Mouse (Mus musculus) forebrain, embryonic 11.5 days (tissue): Measurements from ENCODE around the gene Txnrd3. TPM values are rescaled to one million over a fixed set of nuclear protein-coding genes. Genes with fewer than 3 reads are reported as not detected.
A peak's percentile ranks its signal among the peaks of the same experiment; 100 is the strongest.

ENCODE experiments used
- ATAC-seq: fragments of 200-750 bp; cut with Nextera tagmentation; replicated peaks from 2 replicates; pipeline ENCODE4 v1.8.0; 2017; ENCODE audit warnings: moderate TSS enrichment; ENCODE audit not compliant: low FRiP score
- DNase-seq: peaks from one replicate; pipeline ENCODE4 v3.0.0-alpha.2; 2017; ENCODE audit warnings: low spot score
- H3K27ac ChIP-seq: fragments of 300-500 bp; sonication (generic); 2 replicates; pipeline ENCODE4 v1.5.1; 2014; ENCODE audit warnings: low read depth, low read length
- H3K27me3 ChIP-seq: fragments of 300-500 bp; sonication (generic); 2 replicates; pipeline ENCODE4 v1.6.1; 2014; ENCODE audit warnings: mild to moderate bottlenecking, low read length, mixed read lengths; ENCODE audit not compliant: control insufficient read depth, insufficient read depth
- H3K36me3 ChIP-seq: fragments of 300-500 bp; sonication (generic); 2 replicates; pipeline ENCODE4 v1.6.1; 2014; ENCODE audit warnings: mild to moderate bottlenecking, low read length, moderate library complexity, mixed read lengths; ENCODE audit not compliant: control insufficient read depth, insufficient read depth
- H3K4me1 ChIP-seq: fragments of 300-500 bp; sonication (generic); replicated peaks from 2 replicates; pipeline ENCODE4 v1.6.1; 2014; ENCODE audit warnings: low read length, mixed read lengths; ENCODE audit not compliant: control insufficient read depth, insufficient read depth
- H3K4me2 ChIP-seq: fragments of 300-500 bp; sonication (generic); 2 replicates; pipeline ENCODE4 v1.6.1; 2014; ENCODE audit warnings: low read depth, mild to moderate bottlenecking, low read length, moderate library complexity, mixed read lengths; ENCODE audit not compliant: severe bottlenecking
- H3K4me3 ChIP-seq: fragments of 300-500 bp; sonication (generic); 2 replicates; pipeline ENCODE4 v1.5.1; 2014; ENCODE audit warnings: low read depth, low read length
- H3K9ac ChIP-seq: fragments of 300-500 bp; sonication (generic); 2 replicates; pipeline ENCODE4 v1.6.1; 2014; ENCODE audit warnings: low read length
- H3K9me3 ChIP-seq: fragments of 300-500 bp; sonication (generic); 2 replicates; pipeline ENCODE4 v1.6.1; 2016; ENCODE audit warnings: low read length, mixed read lengths; ENCODE audit not compliant: control insufficient read depth
- WGBS: fragments of 180-500 bp; shearing (Covaris S2); extraction: QIAGEN DNeasy Blood & Tissue Kit; methylation state at CpG from one replicate; pipeline ENCODE4 v1.1.7; 2014; 5-methylcytosine and 5-hydroxymethylcytosine counted together
- polyA plus RNA-seq: library from polyadenylated mRNA; unstranded; fragments of >200 nt; fragmentation: Nextera tagmentation; extraction: Ambion mirVana; gene quantifications from 2 replicates; pipeline ENCODE4 v1.2.1, GENCODE M21; 2014

The Txnrd3 gene
- 8.6 and 9.9 TPM in 2 replicates for polyA plus RNA-seq

DNA sequence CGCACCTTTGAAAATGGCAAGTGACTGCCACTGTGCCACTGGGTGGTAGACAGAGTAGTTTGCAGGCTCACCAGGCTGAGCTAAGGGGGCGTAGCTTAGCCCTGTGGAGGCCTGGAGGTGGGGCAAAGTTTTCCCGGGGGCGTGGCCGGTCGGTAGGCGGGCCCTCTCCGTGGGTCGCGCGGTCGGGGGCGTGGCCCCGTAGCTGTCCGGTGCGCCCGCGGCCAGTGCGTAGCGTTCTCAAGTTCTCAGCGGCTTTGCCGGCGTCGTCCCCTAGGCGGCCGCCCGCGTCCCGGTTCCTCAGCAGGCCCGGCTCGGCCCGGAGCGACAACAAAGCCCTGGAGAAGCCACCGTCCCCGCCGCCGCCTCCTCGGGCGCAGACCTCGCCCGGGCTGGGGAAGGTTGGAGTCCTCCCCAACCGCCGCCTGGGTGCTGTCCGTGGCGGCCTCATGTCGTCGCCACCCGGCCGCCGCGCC lies at the start of gene Txnrd3:
TSS of gene Txnrd3 (plus strand) at position 191 of the 473 bp plus-strand sequence.
- H3K9me3 ChIP-seq: no peaks in the 10 kb centered on the region
- DNase-seq (peak; percentile 96), ATAC-seq (peak; percentile 92)
- under 1% methylated on average over 51 of the region's 51 CpGs for WGBS
- H3K27me3 ChIP-seq: no peaks in the 10 kb centered on the region
- H3K4me1 ChIP-seq: 0 out of 2 replicates have a peak, but pooled peaks cover 3% of the 10 kb centered on the region
- peak within 1 kb of the TSS; percentile 76 for H3K27ac ChIP-seq
- peak within 1 kb of the TSS; percentile 86 for H3K4me2 ChIP-seq
- peak within 1 kb of the TSS; percentile 59 for H3K9ac ChIP-seq
- H3K4me3 ChIP-seq: peak within 1 kb of the TSS; percentile 63
- H3K36me3 ChIP-seq: no peaks in the 10 kb centered on the region

DNA sequence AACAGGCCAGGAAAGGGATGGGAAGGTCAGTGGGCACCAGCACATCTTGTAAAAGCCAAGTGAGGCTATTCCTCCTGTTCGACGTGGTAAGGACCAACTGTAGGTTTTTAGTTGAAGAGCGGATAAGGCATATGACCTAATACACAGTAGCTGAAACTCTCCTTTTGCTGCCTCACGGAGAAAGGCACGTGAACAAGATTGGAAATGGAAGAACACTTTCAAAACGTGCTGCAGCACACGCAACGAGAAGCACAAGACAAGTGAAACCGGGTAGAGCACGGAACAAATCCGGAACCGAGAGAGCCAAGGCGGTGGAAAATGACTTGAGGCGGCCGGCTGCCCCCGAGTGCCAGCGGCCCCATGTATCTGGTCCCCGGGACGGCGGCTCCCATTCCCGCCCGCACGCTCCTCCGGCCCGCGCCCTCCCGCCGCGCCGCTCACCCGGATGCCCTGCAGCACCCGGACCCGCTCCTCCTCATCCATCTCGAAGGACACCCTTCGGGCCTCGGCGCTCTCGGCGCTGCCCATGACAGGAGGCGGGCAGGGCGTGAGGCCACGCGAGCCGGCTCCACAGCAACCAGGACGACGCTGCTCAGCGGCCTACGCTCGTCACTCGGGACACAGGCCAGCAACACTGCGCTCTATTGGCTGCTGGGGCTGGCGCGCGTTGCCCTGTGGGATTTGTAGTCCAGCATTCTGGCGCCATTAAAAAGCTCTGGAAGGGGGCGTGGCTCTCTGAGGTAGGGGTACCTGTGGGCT lies 48.6 kb upstream of the Txnrd3 start, which contains the start of gene Chchd6:
TSS of gene Chchd6 (minus strand) at position 635 of the 759 bp plus-strand sequence.
- H3K36me3 ChIP-seq: no peaks in the 10 kb centered on the region
- ATAC-seq: peak; percentile 100
- H3K27me3 ChIP-seq: no peaks in the 10 kb centered on the region
- peaks cover 3% of the 10 kb centered on the region; the same call in 1 of the 2 replicates for H3K9me3 ChIP-seq
- H3K4me1 ChIP-seq: no peaks in the 10 kb centered on the region
- DNase-seq: peak; percentile 97
- under 1% methylated on average over 56 of the region's 56 CpGs for WGBS
- H3K4me3 ChIP-seq: peak within 1 kb of the TSS; percentile 49
- H3K4me2 ChIP-seq: peak within 1 kb of the TSS; percentile 63
- peak within 1 kb of the TSS; percentile 58 for H3K9ac ChIP-seq
- H3K27ac ChIP-seq: no peak within 1 kb of the TSS

DNA sequence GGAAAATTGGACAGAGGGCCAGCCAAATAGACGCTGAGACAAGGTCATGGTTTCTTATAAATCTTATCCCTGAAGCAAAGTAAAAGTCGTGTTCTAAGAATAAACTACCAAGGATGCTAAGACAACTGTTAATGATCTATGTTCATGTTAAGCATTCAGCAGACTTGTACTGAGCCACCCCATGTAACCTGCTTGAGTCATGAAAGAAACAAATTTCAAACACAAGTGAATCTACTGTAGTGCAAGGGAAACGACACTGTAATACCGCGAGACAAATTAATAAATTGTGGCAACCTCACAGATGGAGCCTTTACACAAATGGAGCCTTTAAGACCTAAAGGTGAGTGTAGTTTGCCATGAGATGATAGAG lies 48.0 kb upstream of the Txnrd3 start:
- Histone ChIP-seq H3K27ac (no peak overlapping the region), H3K27me3 (no peaks in the 10 kb centered on the region), H3K36me3 (no peaks in the 10 kb centered on the region), H3K4me2 (no peak overlapping the region), H3K9ac (no peak overlapping the region), H3K4me3 (no peak overlapping the region; the same call in 1 of the 2 replicates), H3K4me1 (no peaks in the 10 kb centered on the region), H3K9me3 (peaks cover 3% of the 10 kb centered on the region; the same call in 1 of the 2 replicates)
- DNase-seq: no peak
- 29% methylated on average over 5 of the region's 5 CpGs for WGBS
- ATAC-seq: peak; percentile 8; the same call in 1 of the 2 replicates

DNA sequence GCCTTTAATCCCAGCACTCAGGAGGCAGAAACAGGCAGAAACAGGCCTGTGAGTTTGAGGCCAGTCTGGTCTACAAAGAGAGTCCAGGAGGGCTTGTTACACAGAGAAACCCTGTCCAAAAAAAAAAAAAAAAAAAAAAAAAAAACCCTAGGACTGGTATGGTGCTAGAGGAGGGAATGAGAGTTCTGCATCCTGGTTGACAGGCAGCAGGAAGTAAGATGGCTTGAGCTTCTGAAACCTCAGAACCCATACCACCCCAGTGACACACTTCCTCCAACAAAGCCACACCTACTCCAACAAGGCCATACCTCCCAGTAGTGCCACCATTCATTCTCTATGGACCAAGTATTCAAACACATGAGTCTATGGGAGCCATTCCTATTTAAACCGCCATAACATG lies 47.3 kb upstream of the Txnrd3 start:
- H3K27ac ChIP-seq: no peak overlapping the region
- H3K4me1 ChIP-seq: no peaks in the 10 kb centered on the region
- WGBS: 85% methylated on average over 1 of the region's 1 CpGs
- no peak overlapping the region for H3K4me2 ChIP-seq
- ATAC-seq (no peak), DNase-seq (no peak)
- H3K36me3 ChIP-seq: no peaks in the 10 kb centered on the region
- no peak overlapping the region for H3K9ac ChIP-seq
- peaks cover 3% of the 10 kb centered on the region; the same call in 1 of the 2 replicates for H3K9me3 ChIP-seq
- no peak overlapping the region for H3K4me3 ChIP-seq
- no peaks in the 10 kb centered on the region for H3K27me3 ChIP-seq

DNA sequence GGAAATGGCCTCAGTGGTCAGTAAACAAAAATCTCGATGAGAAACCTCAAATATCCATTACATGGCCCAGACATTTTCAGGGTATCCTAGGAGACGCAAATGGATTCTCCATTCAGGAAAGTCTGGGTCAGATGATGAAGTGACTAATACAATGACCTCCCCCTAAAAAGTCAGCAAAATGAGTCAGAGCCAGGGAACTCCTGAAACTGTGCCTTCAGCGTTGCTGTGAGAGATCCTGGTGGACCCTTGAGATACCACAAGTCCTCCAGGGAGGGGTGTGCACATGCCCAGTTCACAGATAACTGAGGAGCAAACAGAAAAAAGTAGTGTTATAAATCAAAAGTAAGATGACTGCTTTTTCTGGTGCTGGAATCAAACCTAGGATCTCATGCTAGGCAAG lies 37.7 kb upstream of the Txnrd3 start:
- Histone ChIP-seq H3K27me3 (no peaks in the 10 kb centered on the region), H3K9me3 (no peaks in the 10 kb centered on the region), H3K4me1 (no peaks in the 10 kb centered on the region), H3K4me3 (no peak overlapping the region), H3K4me2 (no peak overlapping the region), H3K36me3 (no peaks in the 10 kb centered on the region), H3K9ac (no peak overlapping the region), H3K27ac (no peak overlapping the region)
- ATAC-seq (no peak), DNase-seq (no peak)
- 75% methylated on average over 3 of the region's 3 CpGs for WGBS

DNA sequence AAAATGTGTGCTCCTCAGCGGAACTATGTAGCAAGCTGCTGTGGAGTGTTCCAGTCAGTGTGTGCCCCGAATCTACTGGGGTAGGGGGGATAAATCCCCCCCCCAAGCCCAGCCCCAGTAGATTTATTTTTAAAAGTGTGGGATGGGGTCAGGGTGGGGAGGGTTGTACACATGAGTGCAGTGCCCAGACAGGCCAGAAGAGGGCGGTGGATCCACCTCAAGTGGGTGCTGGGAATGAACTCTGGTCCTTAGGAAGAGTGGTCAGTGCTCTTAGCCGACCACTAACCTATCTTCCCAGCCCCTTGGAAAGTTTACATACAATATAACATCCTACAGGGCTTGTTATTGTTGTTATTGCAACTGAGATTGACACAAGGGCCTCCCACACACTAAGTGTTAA lies 35.8 kb upstream of the Txnrd3 start:
- no peaks in the 10 kb centered on the region for H3K9me3 ChIP-seq
- H3K4me3 ChIP-seq: no peak overlapping the region
- ATAC-seq: no peak
- DNase-seq: no peak
- H3K36me3 ChIP-seq: no peaks in the 10 kb centered on the region
- H3K9ac ChIP-seq: no peak overlapping the region
- no peak overlapping the region for H3K27ac ChIP-seq
- no peak overlapping the region for H3K4me2 ChIP-seq
- H3K4me1 ChIP-seq: no peaks in the 10 kb centered on the region
- H3K27me3 ChIP-seq: no peaks in the 10 kb centered on the region
- 52% methylated on average over 4 of the region's 4 CpGs for WGBS

DNA sequence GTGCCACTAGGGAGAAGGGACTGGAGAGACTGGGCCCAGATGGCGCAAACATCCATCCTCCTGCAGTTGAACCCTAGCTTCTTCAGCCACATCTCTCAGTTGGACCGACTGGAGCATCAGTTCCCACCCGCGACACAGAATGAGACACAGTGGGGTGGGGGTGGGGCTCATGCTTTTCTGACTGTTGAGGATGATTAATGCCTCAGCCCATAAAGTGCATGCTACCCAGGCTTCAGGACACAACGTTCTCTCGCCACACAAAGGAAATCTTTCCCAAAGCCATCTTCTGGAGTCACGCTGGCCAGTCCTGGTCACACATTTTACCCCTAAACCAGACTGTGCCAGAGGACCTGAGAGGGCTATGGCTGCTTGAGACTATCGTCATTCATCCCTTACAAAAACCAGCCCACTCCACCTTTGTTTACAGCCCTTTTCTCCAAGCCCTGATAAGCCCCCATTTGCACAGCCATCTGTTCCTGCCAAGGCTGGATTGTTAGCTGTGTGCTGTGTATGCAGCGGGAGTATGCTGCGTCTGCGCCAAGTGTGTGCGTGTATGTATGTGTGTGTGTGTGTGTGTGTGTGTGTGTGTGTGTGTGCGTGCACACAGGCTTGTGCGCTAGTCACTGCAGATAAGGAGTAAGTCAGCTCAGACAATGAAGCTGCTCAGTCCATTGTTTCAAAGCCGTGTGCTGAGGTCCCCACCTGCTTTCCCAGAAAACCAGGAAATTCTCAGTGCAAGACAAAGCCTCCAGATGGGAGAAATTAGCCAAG lies 30.3 kb upstream of the Txnrd3 start:
- H3K36me3 ChIP-seq: no peaks in the 10 kb centered on the region
- no peak overlapping the region for H3K4me2 ChIP-seq
- H3K9ac ChIP-seq: peak overlapping the region; percentile 32
- ATAC-seq (peak; percentile 90), DNase-seq (peak; percentile 74)
- peak overlapping the region; percentile 91 for H3K27ac ChIP-seq
- H3K9me3 ChIP-seq: no peaks in the 10 kb centered on the region
- no peaks in the 10 kb centered on the region for H3K27me3 ChIP-seq
- no peak overlapping the region for H3K4me3 ChIP-seq
- peaks cover 6% of the 10 kb centered on the region; the same call in 1 of the 2 replicates for H3K4me1 ChIP-seq
- 54% methylated on average over 15 of the region's 15 CpGs for WGBS

DNA sequence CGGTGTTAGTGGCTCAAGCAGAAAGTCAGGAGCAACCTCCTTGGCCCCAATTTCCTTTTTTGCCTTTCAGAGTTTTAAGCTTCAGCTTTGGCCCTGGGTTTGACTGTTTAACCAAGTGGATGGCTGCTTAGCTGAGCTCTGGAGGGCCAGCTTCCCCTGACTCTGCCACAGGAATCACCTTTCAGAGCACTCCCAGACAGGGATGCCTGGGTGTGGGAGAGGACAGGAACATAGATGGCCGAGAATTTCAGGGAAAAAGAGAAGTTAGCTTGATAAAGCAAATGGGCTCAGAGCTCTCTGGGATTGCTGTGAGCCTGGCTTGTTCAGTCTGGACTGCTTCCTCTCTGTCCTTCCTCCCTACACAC lies 29.7 kb upstream of the Txnrd3 start:
- WGBS: 24% methylated on average over 2 of the region's 2 CpGs
- Histone ChIP-seq H3K4me3 (no peak overlapping the region), H3K27ac (peak overlapping the region; percentile 91), H3K36me3 (no peaks in the 10 kb centered on the region), H3K9me3 (no peaks in the 10 kb centered on the region), H3K9ac (peak overlapping the region; percentile 27), H3K4me2 (no peak overlapping the region), H3K27me3 (no peaks in the 10 kb centered on the region), H3K4me1 (peaks cover 6% of the 10 kb centered on the region; the same call in 1 of the 2 replicates)
- ATAC-seq (peak; percentile 45), DNase-seq (no peak)
